Mouse (Mus musculus) right cerebral cortex, postnatal 14 days (tissue): ENCODE results near the gene Glmp.
"Not testable (repeated sequence)": the region's sequence is repeated elsewhere in the genome, so short reads cannot be mapped to it uniquely, and the experiment has no call there.

Experiments
- DNase-seq: peaks from one replicate; pipeline ENCODE4 v3.0.0; 2022

Glmp gene

DNA sequence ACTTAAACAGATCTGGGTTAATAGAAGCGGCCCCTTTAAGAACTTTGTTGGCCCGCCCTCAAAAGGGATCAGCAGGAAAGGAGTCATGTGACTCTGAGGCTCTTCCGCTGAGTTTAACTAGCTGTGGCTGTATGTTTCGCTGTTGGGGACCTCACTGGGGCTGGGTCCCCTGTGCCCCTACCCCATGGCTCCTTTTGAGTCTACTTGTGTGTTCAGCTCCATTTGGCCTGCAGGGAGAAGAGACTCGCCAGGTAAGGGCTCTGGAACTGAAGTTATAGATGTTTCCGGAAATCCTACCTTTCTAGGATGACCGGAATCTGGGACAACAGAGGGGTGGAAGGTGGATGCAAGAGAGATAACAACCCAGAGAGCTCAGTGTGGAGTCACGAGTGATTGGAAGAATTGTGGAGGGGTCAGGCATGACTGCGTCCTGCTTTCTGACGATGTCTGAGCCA, at the start of gene Glmp:
Glmp (plus strand) TSS at position 73 of the 455 bp plus-strand sequence.
- DNase-seq: peak; percentile 44

GRCm38 (mm10) chr3:88276121-88276520, 48.7 kb upstream of the Glmp start:
- DNase-seq: no peak

DNA sequence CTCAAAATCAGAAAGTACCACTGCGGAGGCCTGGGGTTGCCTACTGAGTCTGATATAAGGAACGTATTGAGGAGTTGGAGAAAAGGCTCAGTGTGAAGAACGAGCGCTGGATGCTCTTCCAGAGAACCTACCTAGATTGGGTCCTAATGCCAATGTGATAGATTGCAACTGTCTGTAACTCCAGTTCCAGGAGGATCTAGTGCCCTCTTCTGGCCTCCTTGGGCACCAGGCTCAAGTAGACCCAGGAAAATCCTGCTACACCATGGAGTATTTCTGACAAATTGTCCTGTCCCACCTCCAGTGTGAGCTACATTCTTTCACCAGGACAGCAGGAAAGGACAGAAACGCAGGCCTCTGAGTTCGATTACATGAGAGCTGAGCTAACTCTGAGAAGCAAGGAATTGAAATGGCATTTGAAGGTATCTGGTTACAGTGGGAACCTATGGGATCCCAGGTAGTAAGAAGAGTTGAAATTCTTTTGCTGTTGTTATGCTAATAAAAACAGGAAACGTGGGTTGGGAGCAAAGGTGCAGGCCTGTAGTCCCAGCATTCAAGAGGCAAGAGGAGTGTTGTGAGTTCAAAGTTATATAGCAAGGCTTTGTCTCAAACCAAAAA, 48.2 kb upstream of the Glmp start:
- DNase-seq: peak; percentile 20

- DNase-seq: no peak
These were observed 44.8 kb upstream of the Glmp start for GRCm38 (mm10) chr3:88280035-88280434.

DNA sequence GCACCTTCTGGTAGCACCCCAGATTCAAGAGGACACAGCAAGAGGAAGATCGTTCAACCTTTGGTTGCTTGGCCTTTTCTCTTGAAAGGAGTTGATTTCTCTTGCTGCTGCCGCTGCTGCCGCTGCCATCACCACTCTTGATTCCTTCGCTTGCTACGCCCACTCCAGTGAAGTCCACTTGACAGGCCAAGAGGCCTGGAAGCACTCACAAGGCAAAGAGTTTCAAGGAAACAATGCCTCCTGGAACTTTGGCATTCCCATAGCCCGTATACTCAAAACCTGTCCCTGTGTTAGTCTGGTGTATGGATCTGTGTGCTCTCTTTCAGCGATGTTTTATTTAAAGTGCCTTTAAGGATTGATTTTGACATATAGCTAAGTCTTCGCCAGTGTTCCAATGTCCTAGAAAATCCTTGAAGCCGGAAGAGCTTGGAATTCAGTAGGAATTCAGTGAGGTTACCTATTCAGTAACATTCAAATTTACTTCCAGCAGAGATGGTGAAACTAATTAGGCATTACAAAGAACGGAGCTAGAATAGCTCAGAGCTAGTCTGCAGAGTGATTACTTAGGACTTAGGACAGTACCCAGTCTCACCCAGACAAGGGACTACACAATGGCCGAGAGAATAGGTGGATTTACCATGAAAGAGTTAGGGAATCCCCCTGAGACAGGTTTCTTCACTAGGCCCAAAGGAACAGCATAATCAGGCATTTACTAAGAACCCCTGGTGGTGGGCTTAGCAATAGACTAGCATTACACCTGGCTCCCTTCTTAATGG, 43.5 kb upstream of the Glmp start:
- not testable (repeated sequence) for DNase-seq

DNA sequence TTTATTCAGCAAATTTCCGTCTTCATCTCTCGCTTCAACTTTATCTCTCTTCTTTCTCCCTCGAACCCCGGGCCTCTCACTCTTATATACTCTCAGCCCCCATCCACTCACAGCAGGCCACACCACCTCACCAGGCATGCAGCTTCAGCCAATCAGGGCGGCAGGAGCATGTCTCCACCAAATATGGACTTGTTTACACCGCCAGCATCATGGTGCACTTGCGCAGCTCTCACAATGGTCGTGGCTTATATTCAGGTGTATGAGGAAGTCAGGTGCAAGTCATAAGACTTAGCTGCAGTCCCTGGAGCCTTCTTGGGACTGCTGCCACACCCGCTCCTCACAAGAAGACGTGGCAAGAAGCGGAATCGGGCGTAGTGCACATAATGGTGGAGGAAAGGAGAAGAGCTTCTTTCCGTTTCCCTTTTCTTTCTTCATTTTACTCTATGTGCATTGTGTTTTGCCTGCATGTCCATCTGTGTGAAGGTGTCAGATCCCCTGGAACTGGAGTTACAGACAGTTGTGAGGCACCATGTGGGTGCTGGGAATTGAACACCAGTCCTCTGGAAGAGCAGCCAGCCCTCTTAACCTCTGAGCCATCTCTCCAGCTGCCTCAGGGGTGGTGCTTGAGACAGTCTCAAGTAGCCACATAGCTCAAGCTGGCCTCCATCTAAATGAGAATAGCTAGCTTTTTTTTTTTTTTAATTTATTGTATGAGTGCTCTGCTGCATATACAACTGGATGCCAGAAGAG, 39.8 kb upstream of the Glmp start:
- DNase-seq: not testable (repeated sequence)

DNA sequence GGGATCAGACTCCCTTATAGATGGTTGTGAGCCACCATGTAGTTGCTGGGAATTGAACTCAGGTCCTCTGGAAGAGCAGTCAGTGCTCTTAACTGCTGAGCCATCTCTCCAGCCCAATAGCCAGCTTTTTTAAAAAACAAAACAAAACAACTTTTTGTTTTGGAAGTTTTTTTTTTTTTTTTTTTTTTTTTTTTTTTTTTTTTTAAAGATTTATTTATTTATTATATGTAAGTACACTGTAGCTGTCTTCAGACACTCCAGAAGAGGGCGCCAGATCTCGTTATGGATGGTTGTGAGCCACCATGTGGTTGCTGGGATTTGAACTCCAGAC, 39.3 kb upstream of the Glmp start:
- DNase-seq: not testable (repeated sequence)

DNA sequence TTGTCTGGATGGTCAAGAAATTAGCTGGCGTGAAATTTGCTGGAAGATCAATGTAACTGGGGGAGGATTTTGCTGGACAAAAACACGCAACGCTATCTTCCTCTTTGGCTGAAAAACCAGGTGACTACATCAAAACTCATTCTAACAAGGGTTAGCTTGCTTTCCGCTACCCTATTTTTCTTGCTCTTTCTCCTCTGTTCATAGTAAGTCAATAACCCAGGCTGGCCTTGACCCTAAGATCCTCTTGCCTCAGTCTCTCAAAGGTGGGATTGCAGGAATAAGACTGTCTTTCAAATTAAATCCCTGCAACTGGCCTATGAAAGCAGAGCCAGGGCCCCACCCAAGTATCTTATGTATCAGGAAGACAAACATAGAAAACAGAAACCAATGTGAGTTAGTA, 37.7 kb upstream of the Glmp start, which contains the start of gene Gm38392:
Gm38392 (minus strand) TSS at position 101 of the 400 bp plus-strand sequence.
- no peak for DNase-seq

GRCm38 (mm10) chr3:88288133-88288713, 36.6 kb upstream of the Glmp start:
- not testable (repeated sequence) for DNase-seq

DNA sequence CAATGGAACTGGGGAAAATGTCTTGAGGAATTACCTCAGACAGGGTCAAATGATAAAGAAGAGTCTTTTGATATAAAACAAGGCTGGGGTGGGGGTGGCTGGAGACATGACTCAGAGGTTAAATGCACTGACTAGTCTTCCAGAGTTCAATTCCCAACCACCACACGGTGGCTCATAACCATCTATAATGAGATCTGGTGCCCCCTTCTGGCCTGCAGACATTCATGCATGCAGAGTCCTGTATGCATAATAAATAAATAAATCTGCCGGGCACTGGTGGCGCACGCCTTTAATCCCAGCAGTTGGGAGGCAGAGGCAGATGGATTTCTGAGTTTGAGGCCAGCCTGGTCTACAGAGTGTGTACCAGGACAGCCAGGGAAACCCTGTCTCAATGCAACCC, 32.9 kb upstream of the Glmp start:
- peak; percentile 20 for DNase-seq

GRCm38 (mm10) chr3:88295272-88295671, 29.6 kb upstream of the Glmp start:
- not testable (repeated sequence) for DNase-seq

- peak; percentile 11 for DNase-seq
These were observed 28.7 kb upstream of the Glmp start for GRCm38 (mm10) chr3:88296110-88296560.

DNA sequence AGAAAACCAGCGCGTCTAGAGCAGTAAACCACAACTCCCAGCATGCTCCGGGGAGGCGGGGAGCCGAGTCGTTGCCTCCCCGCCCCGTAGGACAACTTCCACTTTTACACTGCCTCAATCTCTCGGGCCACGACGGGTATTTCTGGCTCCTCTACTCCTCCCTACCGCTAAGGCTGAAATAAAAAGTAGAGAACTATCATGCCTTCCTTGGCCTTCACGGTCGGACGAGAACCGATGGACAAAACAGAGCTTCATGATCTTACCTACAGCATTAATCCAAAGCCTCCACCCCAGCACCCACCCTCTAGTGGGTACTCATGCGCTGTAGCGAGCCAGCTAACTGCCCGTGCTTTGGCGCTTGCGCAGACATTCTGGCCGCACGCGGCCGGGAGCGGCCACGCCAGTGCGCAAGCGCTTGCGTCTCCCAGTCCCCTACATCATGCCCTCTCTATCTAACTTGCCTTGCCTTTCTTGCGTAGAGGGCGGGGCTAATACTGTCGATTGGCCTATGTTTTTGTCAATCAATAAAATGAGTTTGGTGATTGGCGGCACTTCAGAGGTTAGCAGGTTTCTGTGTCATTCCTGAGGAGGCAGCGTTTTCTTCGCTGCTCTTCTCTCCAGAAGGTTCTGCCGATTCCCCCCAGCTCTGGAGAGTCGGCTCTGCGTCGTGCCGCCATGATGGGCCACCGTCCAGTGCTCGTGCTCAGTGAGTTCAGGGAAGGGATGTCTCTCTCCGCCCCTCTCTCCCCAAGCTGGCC, 28.1 kb upstream of the Glmp start, which contains the start of the genes Tsacc and Cct3:
Tsacc (minus strand) TSS at position 439 of the 758 bp plus-strand sequence.
Cct3 (plus strand) TSS at position 556 of the 758 bp plus-strand sequence.
- peak; percentile 90 for DNase-seq

- DNase-seq: peak; percentile 57
These were observed 27.4 kb upstream of the Glmp start for GRCm38 (mm10) chr3:88297321-88297851.

DNA sequence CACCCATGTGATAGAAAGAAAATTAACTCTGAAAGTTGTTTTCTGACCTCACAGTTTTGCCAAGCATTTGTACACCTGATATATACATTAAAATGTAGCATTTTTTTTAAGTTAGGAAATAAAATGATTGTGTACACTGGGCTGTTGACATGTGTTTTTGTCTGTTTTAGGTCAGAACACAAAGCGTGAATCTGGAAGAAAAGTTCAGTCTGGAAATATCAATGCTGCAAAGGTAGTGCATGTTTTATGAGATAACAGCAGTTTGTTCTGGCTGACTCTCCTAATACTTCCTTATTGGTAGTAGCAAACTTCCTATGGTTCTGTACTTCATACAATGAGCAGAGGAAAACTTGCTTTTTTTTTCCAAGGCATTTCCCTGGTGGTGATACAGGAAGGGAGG, 25.7 kb upstream of the Glmp start:
- no peak for DNase-seq

DNA sequence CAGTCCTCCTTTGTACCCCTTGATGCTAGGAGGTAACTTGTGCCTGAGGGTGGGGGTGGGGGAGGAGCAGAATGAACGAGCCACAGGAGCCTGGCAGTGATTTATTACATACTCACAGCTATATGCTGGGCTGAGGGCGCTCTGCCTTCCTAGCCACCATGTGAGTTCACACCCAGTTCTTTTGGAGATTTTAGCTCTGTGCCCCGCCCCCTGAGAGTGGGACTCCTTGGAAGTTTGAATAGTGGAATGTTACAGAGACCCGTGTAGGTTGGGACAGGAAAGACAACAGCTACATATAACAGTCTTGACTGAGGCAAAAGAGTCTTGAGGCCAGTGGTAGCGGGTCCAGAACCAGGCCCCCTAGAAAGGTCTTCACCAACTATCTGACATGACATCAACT, 4.1 kb downstream of the Glmp start:
- no peak for DNase-seq

DNA sequence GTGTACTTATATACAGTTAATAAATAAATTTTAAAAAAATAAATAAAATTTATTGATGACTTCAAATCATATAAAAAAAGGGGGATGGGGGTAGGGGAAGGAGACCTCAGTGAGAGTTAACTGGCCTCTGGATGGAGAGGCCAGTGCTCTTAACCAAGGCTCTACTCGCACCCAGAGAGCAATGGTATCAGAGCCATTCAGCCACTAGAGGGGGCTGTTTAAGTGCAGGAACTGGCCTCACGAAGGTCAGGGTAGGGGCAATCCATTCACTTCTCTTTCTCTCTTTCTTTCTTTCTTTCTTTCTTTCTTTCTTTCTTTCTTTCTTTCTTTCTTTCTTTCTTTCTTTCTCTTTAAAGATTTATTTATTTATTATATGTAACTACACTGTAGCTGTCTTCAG, 6.5 kb downstream of the Glmp start:
- no peak for DNase-seq

- DNase-seq: no peak
These were observed 9.3 kb downstream of the Glmp start for GRCm38 (mm10) chr3:88334029-88334658.

DNA sequence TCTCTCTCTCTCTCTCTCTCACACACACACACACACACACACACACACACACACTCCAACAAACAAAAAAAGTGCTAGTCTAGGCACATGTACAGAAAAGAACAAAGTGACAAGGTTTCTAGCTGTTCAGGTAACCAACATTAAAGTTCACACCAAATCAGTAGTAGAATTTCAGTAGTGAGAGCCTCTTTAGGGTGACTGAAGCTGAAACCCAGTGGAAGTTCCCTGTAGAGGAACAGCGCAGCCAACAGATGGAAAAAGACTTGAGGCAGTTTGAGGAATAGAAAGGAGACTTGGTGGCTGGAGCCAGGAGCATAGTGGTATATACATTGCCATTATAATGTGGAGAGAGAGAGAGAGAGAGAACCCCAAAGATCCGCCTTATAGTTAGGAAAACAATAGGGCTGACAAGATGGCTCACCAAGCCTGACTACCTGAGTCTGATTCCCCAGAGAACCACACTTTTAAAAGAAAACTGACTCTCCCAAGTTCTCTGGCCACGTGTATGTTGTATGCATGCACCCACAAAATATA, 10.1 kb downstream of the Glmp start:
- no peak for DNase-seq

DNA sequence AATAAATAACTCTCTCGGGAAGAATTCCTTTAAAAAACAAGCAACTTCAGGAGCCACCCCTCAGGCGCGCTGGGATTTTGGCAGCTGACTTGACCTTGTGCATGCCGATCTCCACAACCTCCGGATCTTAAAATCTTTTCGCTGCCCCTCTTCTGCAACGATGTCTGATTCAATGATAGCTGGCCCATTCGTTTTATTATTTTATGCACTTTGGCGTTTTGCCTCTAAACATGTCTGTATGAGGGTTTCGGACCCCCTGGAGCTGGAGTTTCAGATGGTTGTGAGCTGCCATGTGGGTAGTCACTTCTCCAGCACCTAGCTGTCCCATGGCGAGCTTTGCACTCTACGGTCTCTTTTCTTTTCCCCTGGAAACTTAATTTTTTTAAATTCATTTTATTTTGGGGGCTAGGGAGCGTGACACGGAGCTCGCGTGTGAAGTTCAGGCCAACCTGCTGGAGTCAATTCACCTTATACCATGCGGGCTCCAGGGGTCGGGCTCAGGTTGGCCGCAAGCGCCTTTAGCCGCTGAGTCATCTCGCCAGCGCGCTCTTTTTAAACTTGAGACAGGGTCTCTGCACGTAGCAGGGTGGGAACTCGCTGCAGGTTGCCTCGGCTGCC, 10.7 kb downstream of the Glmp start:
- DNase-seq: no peak
